ENCODE assay signal across 9 mouse cellular contexts in the genomic region with DNA sequence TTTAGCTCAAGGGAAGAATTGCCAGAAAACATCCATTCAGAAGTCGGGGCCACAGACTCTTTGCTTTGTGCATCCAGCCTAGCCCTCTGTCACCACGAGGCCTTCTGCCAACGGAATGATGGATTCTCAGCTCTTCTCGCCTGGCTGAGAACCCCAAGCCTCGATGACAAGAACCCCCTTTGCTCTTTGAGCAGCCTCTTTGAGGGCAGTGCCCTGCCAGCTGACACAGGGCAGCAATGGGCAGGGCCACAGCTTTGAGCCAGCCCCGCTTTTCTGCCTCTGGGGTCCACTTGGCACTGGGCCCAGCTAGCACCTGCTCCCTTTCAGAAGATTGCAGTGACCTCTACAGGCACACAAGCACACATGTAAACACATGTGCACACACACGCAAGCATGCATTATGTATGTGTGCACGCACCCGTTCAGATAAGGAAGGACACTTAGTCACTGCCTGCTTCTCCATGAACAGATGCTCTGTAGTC.
A peak's percentile ranks its signal among the peaks of the same experiment; 100 is the strongest.
DNase-seq lines count a peak whose midpoint lies in the region; ATAC-seq and TF ChIP-seq lines count a peak whose summit lies in the region.
"Had no signal": no experiment of that assay in that cellular context is flagged by ENCODE, and none has a peak within 500 bp of the region (broad histone marks: within the 10 kb centered on the region; RNA-seq: fewer than 3 reads in every experiment).

No protein-coding gene starts in this region.

- H3K4me2 ChIP-seq in lung, postnatal 0 days (replicated peaks; ENCODE audit: low read depth, low read length): no peak overlapping the region
- H3K4me2 ChIP-seq in hindbrain, embryonic 14.5 days (replicated peaks): no peak overlapping the region
- no peak overlapping the region for H3K4me2 ChIP-seq in midbrain, embryonic 16.5 days (ENCODE audit: low read length)
- H3K4me2 ChIP-seq in liver, embryonic 11.5 days: no peak overlapping the region
- H3K4me2 ChIP-seq: heart, embryonic 15.5 days had no signal

- DNase-seq in adrenal gland, adult (ENCODE audit: inconsistent age in 2 of 2, low spot score in 1 of 2): peak; percentile 18 to 50
- no peak for DNase-seq in adrenal gland, postnatal 4 days (ENCODE audit: low spot score in 2 of 2)
- DNase-seq in lung, postnatal 0 days (ENCODE audit: low spot score): no peak
- DNase-seq in lung, adult 18-20 months: no peak
- peak; percentile 64 for DNase-seq in hindbrain, embryonic 14.5 days (ENCODE audit: low spot score)
- DNase-seq in spleen, postnatal 36 days (ENCODE audit: low spot score in 2 of 2): no peak
- no peak for DNase-seq in liver, embryonic 11.5 days (ENCODE audit: low spot score)

- H3K27me3 ChIP-seq in lung, postnatal 0 days (replicated peaks; ENCODE audit: insufficient read depth, low read length): no peaks in the 10 kb centered on the region
- H3K27me3 ChIP-seq in hindbrain, embryonic 14.5 days (ENCODE audit: control insufficient read depth, insufficient read depth, low read length): no peaks in the 10 kb centered on the region
- H3K27me3 ChIP-seq in midbrain, embryonic 16.5 days (ENCODE audit: control insufficient read depth, insufficient read depth, low read depth, low read length): no peaks in the 10 kb centered on the region
- no peaks in the 10 kb centered on the region for H3K27me3 ChIP-seq in liver, embryonic 11.5 days (replicated peaks; ENCODE audit: control insufficient read depth, insufficient read depth, low read length)
- H3K27me3 ChIP-seq: heart, embryonic 15.5 days had no signal

- no peak overlapping the region for H3K4me3 ChIP-seq in lung, postnatal 0 days (ENCODE audit: low read depth, low read length)
- no peak overlapping the region for H3K4me3 ChIP-seq in hindbrain, embryonic 14.5 days (replicated peaks; ENCODE audit: low read length)
- no peak overlapping the region for H3K4me3 ChIP-seq in midbrain, embryonic 16.5 days (ENCODE audit: low read depth, low read length)
- no peak overlapping the region for H3K4me3 ChIP-seq in liver, embryonic 11.5 days (ENCODE audit: low read depth, low read length)
- H3K4me3 ChIP-seq: heart, embryonic 15.5 days had no signal

- no peaks in the 10 kb centered on the region for H3K9me3 ChIP-seq in lung, postnatal 0 days (ENCODE audit: low read length)
- no peaks in the 10 kb centered on the region for H3K9me3 ChIP-seq in hindbrain, embryonic 14.5 days (ENCODE audit: control insufficient read depth, low read length)
- H3K9me3 ChIP-seq in midbrain, embryonic 16.5 days (replicated peaks; ENCODE audit: control insufficient read depth, low read length, poor library complexity, severe bottlenecking): no peaks in the 10 kb centered on the region
- H3K9me3 ChIP-seq in liver, embryonic 11.5 days (ENCODE audit: control insufficient read depth, low read length): no peaks in the 10 kb centered on the region
- H3K9me3 ChIP-seq: heart, embryonic 15.5 days had no signal

- TF ChIP-seq EP300 in lung, postnatal 0 days (IDR thresholded peaks at IDR 0.05): no peak

- H3K4me1 ChIP-seq in lung, postnatal 0 days (ENCODE audit: insufficient read depth, low read depth, low read length): no peaks in the 10 kb centered on the region
- no peaks in the 10 kb centered on the region for H3K4me1 ChIP-seq in hindbrain, embryonic 14.5 days (replicated peaks; ENCODE audit: control insufficient read depth, insufficient read depth, low read length)
- no peaks in the 10 kb centered on the region for H3K4me1 ChIP-seq in midbrain, embryonic 16.5 days (ENCODE audit: control insufficient read depth, insufficient read depth, low read length)
- no peaks in the 10 kb centered on the region for H3K4me1 ChIP-seq in liver, embryonic 11.5 days (replicated peaks; ENCODE audit: control insufficient read depth, insufficient read depth, low read length)

- 54% methylated on average over 9 of the region's 9 CpGs for WGBS in lung, postnatal 0 days
- WGBS in hindbrain, embryonic 14.5 days: 39% methylated on average over 9 of the region's 9 CpGs
- 44% methylated on average over 9 of the region's 9 CpGs for WGBS in midbrain, embryonic 16.5 days
- 73% methylated on average over 9 of the region's 9 CpGs for WGBS in liver, embryonic 11.5 days

- H3K27ac ChIP-seq in lung, postnatal 0 days (ENCODE audit: low read length): no peak overlapping the region
- H3K27ac ChIP-seq in hindbrain, embryonic 14.5 days: 0 out of 2 replicates have a peak overlapping the region, but pooled peaks have one; percentile 38
- no peak overlapping the region for H3K27ac ChIP-seq in midbrain, embryonic 16.5 days (ENCODE audit: low read length)
- H3K27ac ChIP-seq in liver, embryonic 11.5 days (ENCODE audit: low read depth, low read length): no peak overlapping the region
- H3K27ac ChIP-seq: heart, embryonic 15.5 days had no signal

- no peaks in the 10 kb centered on the region for H3K36me3 ChIP-seq in lung, postnatal 0 days (ENCODE audit: insufficient read depth, low read length)
- H3K36me3 ChIP-seq in hindbrain, embryonic 14.5 days (replicated peaks; ENCODE audit: control insufficient read depth, insufficient read depth): no peaks in the 10 kb centered on the region
- no peaks in the 10 kb centered on the region for H3K36me3 ChIP-seq in midbrain, embryonic 16.5 days (ENCODE audit: control insufficient read depth, insufficient read depth, low read length)
- H3K36me3 ChIP-seq in liver, embryonic 11.5 days (ENCODE audit: control insufficient read depth, insufficient read depth, low read length): no peaks in the 10 kb centered on the region
- H3K36me3 ChIP-seq: heart, embryonic 15.5 days had no signal

- H3K9ac ChIP-seq in lung, postnatal 0 days (replicated peaks; ENCODE audit: low read depth): no peak overlapping the region
- H3K9ac ChIP-seq in hindbrain, embryonic 14.5 days: no peak overlapping the region
- no peak overlapping the region for H3K9ac ChIP-seq in midbrain, embryonic 16.5 days (ENCODE audit: low read depth, low read length)
- no peak overlapping the region for H3K9ac ChIP-seq in liver, embryonic 11.5 days (ENCODE audit: low read depth, low read length)
- H3K9ac ChIP-seq: heart, embryonic 15.5 days had no signal

- TF ChIP-seq CTCF in lung, postnatal 0 days (IDR thresholded peaks at IDR 0.05): peak; percentile 33; the same call in 1 of the 2 replicates

- ATAC-seq in lung, postnatal 0 days: no peak
- peak; percentile 91 for ATAC-seq in hindbrain, embryonic 14.5 days (ENCODE audit: low FRiP score)
- peak; percentile 88 for ATAC-seq in midbrain, embryonic 16.5 days
- ATAC-seq in liver, embryonic 11.5 days (replicated peaks; ENCODE audit: low FRiP score): no peak

Comparison
In these comparisons a context has a peak if more than half of its experiments do, and no peak if none do; other contexts are left out.
1. DNase-seq: peak in adrenal gland, adult (2 of 2) and hindbrain, embryonic 14.5 days (single experiment); none in adrenal gland, postnatal 4 days (0 of 2), lung, postnatal 0 days (single experiment), lung, adult 18-20 months (0 of 2), spleen, postnatal 36 days (0 of 2) and liver, embryonic 11.5 days (single experiment).
2. ATAC-seq: peak in hindbrain, embryonic 14.5 days (single experiment) and midbrain, embryonic 16.5 days (single experiment); none in lung, postnatal 0 days (single experiment) and liver, embryonic 11.5 days (single experiment).